Mouse (Mus musculus): ENCODE measurements around the gene Mrps15. TPM values are rescaled to one million over a fixed set of nuclear protein-coding genes. Genes with fewer than 3 reads are reported as not detected.
A peak's percentile ranks its signal among the peaks of the same experiment; 100 is the strongest.

Gene Mrps15
- polyA plus RNA-seq, 1 experiment from 2014 or later: 129 TPM

DNA sequence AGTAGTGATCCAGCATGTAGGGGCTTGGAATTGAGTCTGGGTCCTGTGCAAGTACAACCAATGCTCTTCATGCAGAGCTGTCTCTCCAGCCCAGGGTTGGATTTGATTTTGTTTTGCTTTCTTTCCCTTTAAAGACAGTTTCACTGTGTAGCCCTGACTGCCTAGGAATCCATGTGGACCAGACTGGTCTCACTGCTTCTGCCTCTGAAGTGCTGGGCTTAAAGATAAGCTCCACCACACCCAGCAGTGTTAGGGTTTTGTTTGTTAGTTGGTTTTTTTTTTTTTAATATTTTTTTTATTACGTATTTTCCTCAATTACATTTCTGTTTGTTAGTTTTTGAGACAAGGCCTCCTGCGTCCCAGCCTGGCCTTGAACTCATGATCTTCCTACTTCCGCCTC lies 52.6 kb downstream of the Mrps15 start:
- Histone ChIP-seq H3K36me3 (peaks cover 21% of the 10 kb centered on the region), H3K27ac (replicated peaks) (peak overlapping the region; percentile 81), H3K9ac (peak overlapping the region; percentile 37; the same call in 1 of the 2 replicates), H3K27me3 (replicated peaks) (no peaks in the 10 kb centered on the region), H3K4me3 (no peak overlapping the region), H3K9me3 (no peaks in the 10 kb centered on the region), H3K4me1 (peaks cover 63% of the 10 kb centered on the region), H3K4me2 (peak overlapping the region; percentile 48)
- ATAC-seq (ENCODE audit: extremely low read depth, insufficient number of reproducible peaks, low FRiP score, low TSS enrichment): no peak
- WGBS: 83% methylated on average over 3 of the region's 3 CpGs

DNA sequence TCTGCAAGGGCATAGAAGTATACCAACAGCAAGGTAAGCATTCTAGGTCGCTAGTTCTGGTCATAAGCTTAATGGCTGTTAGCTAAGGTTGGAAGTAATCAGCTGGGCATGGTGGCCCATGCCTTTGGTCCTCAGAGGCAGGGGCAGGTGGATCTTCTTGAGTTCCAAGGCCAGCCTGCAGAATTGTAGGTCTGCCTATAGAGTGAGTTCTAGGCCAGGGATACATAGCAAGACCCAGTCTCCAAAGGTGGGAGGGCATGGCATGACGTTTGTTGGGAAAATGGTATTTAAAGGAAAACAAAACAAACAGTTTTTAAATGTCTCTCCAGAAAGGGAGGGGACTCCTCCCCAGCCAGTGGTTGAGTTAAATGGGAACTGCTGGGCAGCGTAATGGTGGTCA lies 54.0 kb downstream of the Mrps15 start:
- Histone ChIP-seq H3K9me3 (no peaks in the 10 kb centered on the region), H3K4me2 (no peak overlapping the region), H3K36me3 (peaks cover 21% of the 10 kb centered on the region), H3K27me3 (replicated peaks) (no peaks in the 10 kb centered on the region), H3K27ac (replicated peaks) (0 out of 2 replicates have a peak overlapping the region, but pooled peaks have one; percentile 81), H3K4me3 (no peak overlapping the region), H3K4me1 (peaks cover 77% of the 10 kb centered on the region), H3K9ac (no peak overlapping the region)
- 83% methylated on average over 3 of the region's 3 CpGs for WGBS
- no peak for ATAC-seq (ENCODE audit: extremely low read depth, insufficient number of reproducible peaks, low FRiP score, low TSS enrichment)

DNA sequence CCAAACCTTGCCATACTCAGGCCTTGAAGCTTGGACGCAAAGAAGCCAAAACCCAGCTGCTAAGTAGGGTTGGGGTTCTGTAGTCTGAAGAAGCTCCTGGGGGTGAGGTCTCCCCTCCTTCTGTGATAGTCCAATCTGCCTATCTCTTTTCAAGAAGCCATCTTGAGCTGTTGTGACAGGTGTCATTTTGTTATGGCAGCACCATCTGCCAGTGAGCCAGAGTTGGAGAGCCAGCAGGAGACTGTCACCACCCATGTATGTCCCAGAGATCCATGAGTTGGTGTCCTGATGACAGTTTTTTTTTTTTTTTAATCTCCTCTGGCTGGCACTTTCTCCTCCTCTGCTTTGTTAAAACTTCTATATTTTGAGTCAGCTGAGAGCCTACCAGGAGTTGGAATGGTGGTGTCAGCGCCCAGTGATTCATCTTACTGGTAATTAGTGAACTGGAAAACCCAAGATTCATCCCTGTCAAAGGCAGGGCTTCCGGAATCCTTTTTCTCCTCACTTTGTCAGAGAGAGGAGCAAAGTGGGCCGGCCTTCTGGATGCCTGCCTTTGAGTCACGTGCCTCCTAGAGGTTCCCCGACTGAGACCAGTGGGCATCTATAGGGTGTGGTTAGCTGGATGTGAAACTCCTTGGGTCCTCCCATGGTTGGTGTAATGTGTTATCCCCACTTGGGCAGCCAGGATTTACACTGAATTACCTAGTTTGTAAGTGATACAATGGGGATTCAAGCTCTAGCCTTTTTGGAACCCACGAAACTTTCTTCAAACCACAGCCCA lies 55.5 kb downstream of the Mrps15 start:
- no peaks in the 10 kb centered on the region for H3K27me3 ChIP-seq (replicated peaks)
- H3K4me2 ChIP-seq: peak overlapping the region; percentile 99
- H3K4me3 ChIP-seq: peak overlapping the region; percentile 94
- H3K9me3 ChIP-seq: no peaks in the 10 kb centered on the region
- H3K36me3 ChIP-seq: peaks cover 21% of the 10 kb centered on the region
- H3K9ac ChIP-seq: peak overlapping the region; percentile 97
- WGBS: 51% methylated on average over 7 of the region's 7 CpGs
- H3K4me1 ChIP-seq: peaks cover 86% of the 10 kb centered on the region
- no peak; the same call in 1 of the 2 replicates for ATAC-seq (ENCODE audit: extremely low read depth, insufficient number of reproducible peaks, low FRiP score, low TSS enrichment)
- H3K27ac ChIP-seq (replicated peaks): peak overlapping the region; percentile 96

GRCm38 (mm10) chr4:126103057-126103581 lies 56.4 kb downstream of the Mrps15 start:
- Histone ChIP-seq H3K36me3 (peaks cover 20% of the 10 kb centered on the region), H3K9ac (peak overlapping the region; percentile 97), H3K27ac (replicated peaks) (peak overlapping the region; percentile 96), H3K4me2 (peak overlapping the region; percentile 99), H3K4me3 (peak overlapping the region; percentile 94), H3K27me3 (replicated peaks) (no peaks in the 10 kb centered on the region), H3K9me3 (no peaks in the 10 kb centered on the region), H3K4me1 (peaks cover 86% of the 10 kb centered on the region)
- under 1% methylated on average over 15 of the region's 15 CpGs for WGBS
- ATAC-seq (ENCODE audit: extremely low read depth, insufficient number of reproducible peaks, low FRiP score, low TSS enrichment): peak; percentile 72

- Histone ChIP-seq H3K9me3 (no peaks in the 10 kb centered on the region), H3K9ac (peak within 1 kb of the TSS; percentile 97), H3K4me2 (peak within 1 kb of the TSS; percentile 99), H3K4me3 (peak within 1 kb of the TSS; percentile 94), H3K36me3 (peaks cover 15% of the 10 kb centered on the region), H3K27ac (replicated peaks) (peak within 1 kb of the TSS; percentile 96), H3K4me1 (peaks cover 87% of the 10 kb centered on the region), H3K27me3 (replicated peaks) (no peaks in the 10 kb centered on the region)
- WGBS: under 1% methylated on average over 34 of the region's 34 CpGs
- ATAC-seq (ENCODE audit: extremely low read depth, insufficient number of reproducible peaks, low FRiP score, low TSS enrichment): peak; percentile 85
Measured at GRCm38 (mm10) chr4:126103590-126104068, 56.9 kb downstream of the Mrps15 start, which contains the start of gene Stk40. Stk40 (plus strand) TSS chr4:126103957.

GRCm38 (mm10) chr4:126104261-126105075 lies 57.7 kb downstream of the Mrps15 start:
- Histone ChIP-seq H3K36me3 (0 out of 2 replicates have a peak, but pooled peaks cover 8% of the 10 kb centered on the region), H3K27me3 (replicated peaks) (no peaks in the 10 kb centered on the region), H3K9me3 (no peaks in the 10 kb centered on the region), H3K27ac (replicated peaks) (peak overlapping the region; percentile 96), H3K4me2 (peak overlapping the region; percentile 99), H3K4me3 (peak overlapping the region; percentile 94), H3K4me1 (peaks cover 87% of the 10 kb centered on the region), H3K9ac (peak overlapping the region; percentile 97)
- ATAC-seq (ENCODE audit: extremely low read depth, insufficient number of reproducible peaks, low FRiP score, low TSS enrichment): no peak
- 1% methylated on average over 34 of the region's 34 CpGs for WGBS

Other genes starting within 250 kb of the Mrps15 start
- gene Csf3r, start 22.4 kb upstream of the Mrps15 start, polyA plus RNA-seq (2015; fragmentation: Nextera tagmentation; extraction: Ambion mirVana): 0.43 and 0.69 TPM in 2 replicates
- 6.4 and 7.7 TPM in 2 replicates for gene Oscp1, start 11.6 kb downstream of the Mrps15 start, polyA plus RNA-seq (2015; fragmentation: Nextera tagmentation; extraction: Ambion mirVana)
- 35.2 and 48.6 TPM in 2 replicates for gene Lsm10, start 49.7 kb downstream of the Mrps15 start, polyA plus RNA-seq (2015; fragmentation: Nextera tagmentation; extraction: Ambion mirVana)
- gene Stk40, start 57.0 kb downstream of the Mrps15 start, polyA plus RNA-seq (2015; fragmentation: Nextera tagmentation; extraction: Ambion mirVana): 26.4 and 26.6 TPM in 2 replicates
- 30.9 and 34.2 TPM in 2 replicates for gene Eva1b, start 100.8 kb downstream of the Mrps15 start, polyA plus RNA-seq (2015; fragmentation: Nextera tagmentation; extraction: Ambion mirVana)
- gene Sh3d21, start 116.6 kb downstream of the Mrps15 start, polyA plus RNA-seq (2015; fragmentation: Nextera tagmentation; extraction: Ambion mirVana): 2.8 and 3.0 TPM in 2 replicates
- 127 and 134 TPM in 2 replicates for gene Thrap3, start 155.8 kb downstream of the Mrps15 start, polyA plus RNA-seq (2015; fragmentation: Nextera tagmentation; extraction: Ambion mirVana)
- 36.7 and 37.1 TPM in 2 replicates for gene Map7d1, start 209.4 kb downstream of the Mrps15 start, polyA plus RNA-seq (2015; fragmentation: Nextera tagmentation; extraction: Ambion mirVana)
- gene Trappc3, start 215.4 kb downstream of the Mrps15 start, polyA plus RNA-seq (2015; fragmentation: Nextera tagmentation; extraction: Ambion mirVana): 68.5 and 74.5 TPM in 2 replicates
- gene Col8a2, start 239.9 kb downstream of the Mrps15 start, polyA plus RNA-seq (2015; fragmentation: Nextera tagmentation; extraction: Ambion mirVana): 4.2 and 4.9 TPM in 2 replicates